In the genomic region with DNA sequence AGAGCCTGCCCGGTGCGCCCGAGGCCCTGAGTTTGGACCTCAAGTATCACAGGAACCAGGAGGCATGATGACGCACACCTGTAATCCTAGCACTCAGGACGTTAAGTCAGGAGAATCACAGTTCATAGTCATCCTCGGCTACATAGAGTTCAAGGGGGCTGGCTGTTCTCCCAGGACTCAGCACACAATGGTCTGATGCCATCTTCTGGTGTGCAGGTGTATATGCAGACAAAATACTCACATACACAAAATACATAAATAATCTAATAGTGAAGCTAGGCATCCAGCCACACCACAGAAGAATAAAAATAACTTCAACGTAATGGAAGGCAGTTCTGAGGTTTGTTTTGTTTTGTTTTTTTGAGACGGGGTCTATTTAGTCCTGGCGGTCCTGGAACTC, we compare ENCODE assay signal across 22 mouse cellular contexts. TPM values are rescaled to one million over a fixed set of nuclear protein-coding genes. Genes with fewer than 3 reads are reported as not detected.
A peak's percentile ranks its signal among the peaks of the same experiment; 100 is the strongest.
DNase-seq lines count a peak whose midpoint lies in the region; ATAC-seq and TF ChIP-seq lines count a peak whose summit lies in the region.
"Had no signal": no experiment of that assay in that cellular context is flagged by ENCODE, and none has a peak within 500 bp of the region (broad histone marks: within the 10 kb centered on the region; RNA-seq: fewer than 3 reads in every experiment).

No protein-coding gene starts in this region.

- peak; percentile 72 for TF ChIP-seq RAD21 in CH12.LX (IDR thresholded peaks at IDR 0.05; ENCODE audit: low read depth, low read length)

- no peak for TF ChIP-seq POLR2A in CH12.LX (IDR thresholded peaks at IDR 0.05; ENCODE audit: low read depth, low read length)

- H3K9ac ChIP-seq in heart, postnatal 0 days (replicated peaks; ENCODE audit: low read depth, low read length) = no peak overlapping the region
- no peak overlapping the region for H3K9ac ChIP-seq in liver, embryonic 14.5 days (replicated peaks)
- H3K9ac ChIP-seq in CH12.LX (ENCODE audit: insufficient read depth, low read depth) = no peak overlapping the region
- H3K9ac ChIP-seq: limb, embryonic 12.5 days; liver, embryonic 15.5 days had no signal

- in situ Hi-C loops in CH12.LX (cut with MboI; ENCODE audit: low pct_ligation_motif_present, low pct_unique_long_range_greater_than_20kb, low sequenced_read_pairs) = no loop called here

- H3K4me3 ChIP-seq in heart, postnatal 0 days (ENCODE audit: low read depth, low read length) = no peak overlapping the region
- no peak overlapping the region for H3K4me3 ChIP-seq in heart, embryonic 10.5 days
- no peak overlapping the region for H3K4me3 ChIP-seq in liver, embryonic 14.5 days (ENCODE audit: insufficient read depth in 1 of 2, low read depth in 2 of 2, low read length in 2 of 2)
- H3K4me3 ChIP-seq in CH12.LX (replicated peaks in 1 of 3; ENCODE audit: low read depth in 2 of 3, low read length in 2 of 3, poor library complexity in 1 of 3) = no peak overlapping the region
- no peak overlapping the region for H3K4me3 ChIP-seq in embryonic facial prominence, embryonic 10.5 days
- H3K4me3 ChIP-seq: embryonic facial prominence, embryonic 12.5 days; limb, embryonic 12.5 days; liver, embryonic 15.5 days; midbrain, embryonic 10.5 days had no signal

- 82% methylated on average over 9 of the region's 9 CpGs for WGBS in heart, postnatal 0 days
- WGBS in heart, embryonic 10.5 days = 85% methylated on average over 9 of the region's 9 CpGs
- 75% methylated on average over 9 of the region's 9 CpGs for WGBS in liver, embryonic 14.5 days (ENCODE audit: insufficient replicate concordance)
- 89% methylated on average over 9 of the region's 9 CpGs for WGBS in embryonic facial prominence, embryonic 10.5 days

- peaks cover 51% of the 10 kb centered on the region for H3K36me3 ChIP-seq in heart, postnatal 0 days (replicated peaks; ENCODE audit: control insufficient read depth, insufficient read depth, low read length)
- peaks cover 46% of the 10 kb centered on the region for H3K36me3 ChIP-seq in heart, embryonic 10.5 days
- no peaks in the 10 kb centered on the region; the same call in 1 of the 2 replicates for H3K36me3 ChIP-seq in liver, embryonic 14.5 days (replicated peaks; ENCODE audit: control insufficient read depth, insufficient read depth, low read depth)
- no peaks in the 10 kb centered on the region for H3K36me3 ChIP-seq in CH12.LX (replicated peaks in 1 of 2; ENCODE audit: control insufficient read depth in 1 of 2, insufficient read depth in 1 of 2, low read length in 1 of 2)
- H3K36me3 ChIP-seq in embryonic facial prominence, embryonic 10.5 days (replicated peaks) = peaks cover 46% of the 10 kb centered on the region

- no peaks in the 10 kb centered on the region for H3K79me2 ChIP-seq in CH12.LX (replicated peaks; ENCODE audit: control insufficient read depth, extremely low read depth, insufficient read depth, poor library complexity, severe bottlenecking)

- no peaks in the 10 kb centered on the region for H3K9me3 ChIP-seq in heart, postnatal 0 days (replicated peaks; ENCODE audit: control insufficient read depth, low read length)
- H3K9me3 ChIP-seq in heart, embryonic 10.5 days = no peaks in the 10 kb centered on the region
- no peaks in the 10 kb centered on the region for H3K9me3 ChIP-seq in liver, embryonic 14.5 days (ENCODE audit: control insufficient read depth, low read length)
- peaks cover 2% of the 10 kb centered on the region for H3K9me3 ChIP-seq in CH12.LX (replicated peaks; ENCODE audit: low read length)
- H3K9me3 ChIP-seq in embryonic facial prominence, embryonic 10.5 days = no peaks in the 10 kb centered on the region
- H3K9me3 ChIP-seq: embryonic facial prominence, embryonic 12.5 days; limb, embryonic 12.5 days; liver, embryonic 15.5 days; midbrain, embryonic 10.5 days had no signal

- ATAC-seq in heart, postnatal 0 days (ENCODE audit: insufficient read depth, low read depth) = no peak
- ATAC-seq in liver, embryonic 14.5 days (ENCODE audit: insufficient read depth) = no peak
- ATAC-seq: hindbrain, embryonic 16.5 days had no signal

- no peak for TF ChIP-seq EP300 in heart, postnatal 0 days (IDR thresholded peaks at IDR 0.05; ENCODE audit: low read depth)
- TF ChIP-seq EP300 in liver, embryonic 14.5 days (IDR thresholded peaks at IDR 0.05; ENCODE audit: low read depth) = no peak
- TF ChIP-seq EP300 in CH12.LX (IDR thresholded peaks at IDR 0.05; ENCODE audit: low read length) = no peak

- no peaks in the 10 kb centered on the region for H3K27me3 ChIP-seq in heart, postnatal 0 days (ENCODE audit: control insufficient read depth, insufficient read depth, low read length)
- 0 out of 2 replicates have a peak, but pooled peaks cover 2% of the 10 kb centered on the region for H3K27me3 ChIP-seq in heart, embryonic 10.5 days (ENCODE audit: insufficient read depth, poor library complexity, severe bottlenecking)
- peaks cover 3% of the 10 kb centered on the region for H3K27me3 ChIP-seq in liver, embryonic 14.5 days (ENCODE audit: control insufficient read depth, insufficient read depth, low read length)
- peaks cover 29% of the 10 kb centered on the region for H3K27me3 ChIP-seq in CH12.LX (replicated peaks)
- no peaks in the 10 kb centered on the region for H3K27me3 ChIP-seq in embryonic facial prominence, embryonic 10.5 days (replicated peaks; ENCODE audit: low read depth, poor library complexity, severe bottlenecking)
- H3K27me3 ChIP-seq: embryonic facial prominence, embryonic 12.5 days; limb, embryonic 12.5 days had no signal

- peaks cover 6% of the 10 kb centered on the region; the same call in 1 of the 2 replicates for H3K4me1 ChIP-seq in heart, postnatal 0 days (ENCODE audit: control insufficient read depth, insufficient read depth)
- H3K4me1 ChIP-seq in heart, embryonic 10.5 days = peaks cover 18% of the 10 kb centered on the region
- H3K4me1 ChIP-seq in liver, embryonic 14.5 days (replicated peaks; ENCODE audit: control insufficient read depth in 2 of 2, insufficient read depth in 2 of 2, low read length in 1 of 2) = peaks cover 4 to 9% of the 10 kb centered on the region in 2 experiments
- peaks cover 4 to 6% of the 10 kb centered on the region in 2 experiments; a peak in 3 of 4 replicates for H3K4me1 ChIP-seq in CH12.LX (ENCODE audit: control insufficient read depth in 1 of 2, insufficient read depth in 2 of 2)
- peaks cover 23% of the 10 kb centered on the region for H3K4me1 ChIP-seq in embryonic facial prominence, embryonic 10.5 days

- DNase-seq in heart, postnatal 0 days (ENCODE audit: low spot score) = no peak
- no peak for DNase-seq in heart, embryonic 10.5 days (ENCODE audit: low spot score)
- DNase-seq in liver, embryonic 14.5 days (ENCODE audit: low read depth in 3 of 3, low spot score in 3 of 3) = no peak
- DNase-seq in liver (no peak), CH12.LX (ENCODE audit: extremely low read depth) (no peak), ES-CJ7 (ENCODE audit: low read depth, low spot score) (peak; percentile 41)
- no peak for DNase-seq in thymus, postnatal 10 days (ENCODE audit: low spot score in 2 of 2)
- DNase-seq in embryonic facial prominence, embryonic 10.5 days (ENCODE audit: low spot score) = no peak
- DNase-seq: adrenal gland, adult 2 months; cerebellum, adult 8-10 months; heart, postnatal 4 days; kidney, adult 18-20 months; kidney, postnatal 36 days; layer of hippocampus, adult 9-11 months; lung, postnatal 4 days had no signal

- no peak overlapping the region for H3K27ac ChIP-seq in heart, postnatal 0 days (ENCODE audit: low read depth)
- no peak overlapping the region for H3K27ac ChIP-seq in heart, embryonic 10.5 days
- no peak overlapping the region for H3K27ac ChIP-seq in liver, embryonic 14.5 days
- no peak overlapping the region for H3K27ac ChIP-seq in CH12.LX (ENCODE audit: insufficient read depth, low read depth)
- no peak overlapping the region for H3K27ac ChIP-seq in embryonic facial prominence, embryonic 10.5 days (replicated peaks)
- H3K27ac ChIP-seq: embryonic facial prominence, embryonic 12.5 days; limb, embryonic 12.5 days; liver, embryonic 15.5 days; midbrain, embryonic 10.5 days had no signal

- dilution Hi-C loops in CH12.LX (cut with MboI; ENCODE audit: extremely low pct_ligation_motif_present, extremely low pct_unique_long_range_greater_than_20kb, low sequenced_read_pairs) = no loop called here

- no peak overlapping the region for H3K4me2 ChIP-seq in heart, postnatal 0 days (ENCODE audit: low read depth, low read length)
- no peak overlapping the region for H3K4me2 ChIP-seq in liver, embryonic 14.5 days (ENCODE audit: low read depth)
- no peak overlapping the region for H3K4me2 ChIP-seq in CH12.LX (ENCODE audit: insufficient read depth, low read depth, poor library complexity, severe bottlenecking)
- H3K4me2 ChIP-seq: embryonic facial prominence, embryonic 12.5 days; limb, embryonic 12.5 days; liver, embryonic 15.5 days had no signal

- peak; percentile 3; the same call in 1 of the 2 replicates for TF ChIP-seq CTCF in heart, postnatal 0 days (IDR thresholded peaks at IDR 0.05; ENCODE audit: low read depth)
- TF ChIP-seq CTCF in liver, embryonic 14.5 days (IDR thresholded peaks at IDR 0.05; ENCODE audit: low read depth) = peak; percentile 38
- peak in 1 of 2 experiments; percentile 67; a peak in 3 of 4 replicates for TF ChIP-seq CTCF in CH12.LX (conservative IDR thresholded peaks at IDR 0.05 in 1 of 2, IDR thresholded peaks at IDR 0.05 in 1 of 2; ENCODE audit: low read depth in 2 of 2, low read length in 2 of 2)

RNA-seq across cellular contexts. Expression of gene Ppt2, which starts 5.1 kb away (rescaled TPM):
- total RNA-seq in heart, postnatal 0 days (2014; rRNA removed; ENCODE audit: low replicate concordance) = 35.7 and 37.4 TPM in 2 replicates
- 24.0 and 25.7 TPM in 2 replicates for polyA plus RNA-seq in heart, postnatal 0 days (2015; fragmentation: Nextera tagmentation; extraction: Ambion mirVana)
- 24.3 and 27.5 TPM in 2 replicates for polyA plus RNA-seq in heart, embryonic 10.5 days (2016; fragmentation: Nextera tagmentation; extraction: Ambion mirVana)
- 10.4 and 11.6 TPM in 2 replicates for polyA plus RNA-seq in liver, embryonic 14.5 days (2012; rRNA removed)
- 10.5 and 12.9 TPM in 2 replicates for polyA plus RNA-seq in liver, embryonic 14.5 days (2014; fragmentation: Nextera tagmentation; extraction: Ambion mirVana)
- total RNA-seq in CH12.LX (2012; rRNA removed) (0.76 and 1.9 TPM in 2 replicates), CH12.LX (2014; rRNA removed) (0.24 TPM in 1 of 2 replicates, not detected in the other)
- 0.60 and 0.84 TPM in 2 replicates for polyA plus RNA-seq in CH12.LX (2012; ENCODE audit: insufficient read length, low read depth)
- polyA plus RNA-seq in embryonic facial prominence, embryonic 10.5 days (2016; fragmentation: Nextera tagmentation; extraction: Ambion mirVana) = 18.6 and 19.5 TPM in 2 replicates

RNA-seq across cellular contexts. Expression of gene Prrt1, which starts 6.2 kb away (rescaled TPM):
- total RNA-seq in heart, postnatal 0 days (2014; rRNA removed; ENCODE audit: low replicate concordance) = 0.35 TPM in 1 of 2 replicates, not detected in the other
- 0.16 and 0.19 TPM in 2 replicates for polyA plus RNA-seq in heart, postnatal 0 days (2015; fragmentation: Nextera tagmentation; extraction: Ambion mirVana)
- polyA plus RNA-seq in heart, embryonic 10.5 days (2016; fragmentation: Nextera tagmentation; extraction: Ambion mirVana) = 0.11 TPM in 1 of 2 replicates, not detected in the other
- polyA plus RNA-seq in liver, embryonic 14.5 days (2012; rRNA removed) = 0.04 and 0.11 TPM in 2 replicates
- polyA plus RNA-seq in liver, embryonic 14.5 days (2014; fragmentation: Nextera tagmentation; extraction: Ambion mirVana) = not detected in 2 replicates
- total RNA-seq in CH12.LX (2012; rRNA removed) (not detected in 2 replicates), CH12.LX (2014; rRNA removed) (not detected in 2 replicates)
- not detected in 2 replicates for polyA plus RNA-seq in CH12.LX (2012; ENCODE audit: insufficient read length, low read depth)
- 0.12 and 0.18 TPM in 2 replicates for polyA plus RNA-seq in embryonic facial prominence, embryonic 10.5 days (2016; fragmentation: Nextera tagmentation; extraction: Ambion mirVana)
- total RNA-seq: common myeloid progenitor, adult 5-6 weeks had no signal
- polyA plus RNA-seq: liver, embryonic 15.5 days had no signal

RNA-seq across cellular contexts. Expression of gene Egfl8, which starts 7.4 kb away (rescaled TPM):
- total RNA-seq in heart, postnatal 0 days (2014; rRNA removed; ENCODE audit: low replicate concordance) = 0.15 and 0.93 TPM in 2 replicates
- polyA plus RNA-seq in heart, postnatal 0 days (2015; fragmentation: Nextera tagmentation; extraction: Ambion mirVana) = 0.97 and 1.3 TPM in 2 replicates
- polyA plus RNA-seq in heart, embryonic 10.5 days (2016; fragmentation: Nextera tagmentation; extraction: Ambion mirVana) = 0.49 and 1.7 TPM in 2 replicates
- 0.39 and 0.40 TPM in 2 replicates for polyA plus RNA-seq in liver, embryonic 14.5 days (2012; rRNA removed)
- polyA plus RNA-seq in liver, embryonic 14.5 days (2014; fragmentation: Nextera tagmentation; extraction: Ambion mirVana) = 0.10 and 0.27 TPM in 2 replicates
- 0.13 TPM in 1 of 2 replicates, not detected in the other for total RNA-seq in CH12.LX (2012; rRNA removed)
- not detected in 2 replicates for total RNA-seq in CH12.LX (2014; rRNA removed)
- polyA plus RNA-seq in CH12.LX (2012; ENCODE audit: insufficient read length, low read depth) = not detected in 2 replicates
- 4.0 and 4.2 TPM in 2 replicates for polyA plus RNA-seq in embryonic facial prominence, embryonic 10.5 days (2016; fragmentation: Nextera tagmentation; extraction: Ambion mirVana)
- total RNA-seq: granulocyte monocyte progenitor cell, adult 5-6 weeks had no signal

RNA-seq across cellular contexts. Expression of gene Agpat1, which starts 19.1 kb away (rescaled TPM):
- 112 and 120 TPM in 2 replicates for total RNA-seq in heart, postnatal 0 days (2014; rRNA removed; ENCODE audit: low replicate concordance)
- 39.1 and 39.6 TPM in 2 replicates for polyA plus RNA-seq in heart, postnatal 0 days (2015; fragmentation: Nextera tagmentation; extraction: Ambion mirVana)
- polyA plus RNA-seq in heart, embryonic 10.5 days (2016; fragmentation: Nextera tagmentation; extraction: Ambion mirVana) = 44.8 and 57.8 TPM in 2 replicates
- 35.9 and 45.5 TPM in 2 replicates for polyA plus RNA-seq in liver, embryonic 14.5 days (2012; rRNA removed)
- polyA plus RNA-seq in liver, embryonic 14.5 days (2014; fragmentation: Nextera tagmentation; extraction: Ambion mirVana) = 19.0 and 21.4 TPM in 2 replicates
- total RNA-seq in CH12.LX (2012; rRNA removed) (39.3 and 47.4 TPM in 2 replicates), CH12.LX (2014; rRNA removed) (9.9 and 11.2 TPM in 2 replicates)
- polyA plus RNA-seq in CH12.LX (2012; ENCODE audit: insufficient read length, low read depth) = 37.7 and 44.4 TPM in 2 replicates
- 51.3 and 56.1 TPM in 2 replicates for polyA plus RNA-seq in embryonic facial prominence, embryonic 10.5 days (2016; fragmentation: Nextera tagmentation; extraction: Ambion mirVana)

RNA-seq across cellular contexts. Expression of gene Rnf5, which starts 19.7 kb away (rescaled TPM):
- 29.6 and 42.5 TPM in 2 replicates for total RNA-seq in heart, postnatal 0 days (2014; rRNA removed; ENCODE audit: low replicate concordance)
- polyA plus RNA-seq in heart, postnatal 0 days (2015; fragmentation: Nextera tagmentation; extraction: Ambion mirVana) = 79.9 and 86.5 TPM in 2 replicates
- polyA plus RNA-seq in heart, embryonic 10.5 days (2016; fragmentation: Nextera tagmentation; extraction: Ambion mirVana) = 139 and 157 TPM in 2 replicates
- polyA plus RNA-seq in liver, embryonic 14.5 days (2012; rRNA removed) = 51.5 and 61.2 TPM in 2 replicates
- polyA plus RNA-seq in liver, embryonic 14.5 days (2014; fragmentation: Nextera tagmentation; extraction: Ambion mirVana) = 59.6 and 66.4 TPM in 2 replicates
- total RNA-seq in CH12.LX (2012; rRNA removed) (16.5 and 20.6 TPM in 2 replicates), CH12.LX (2014; rRNA removed) (6.5 and 8.4 TPM in 2 replicates)
- 35.1 and 48.9 TPM in 2 replicates for polyA plus RNA-seq in CH12.LX (2012; ENCODE audit: insufficient read length, low read depth)
- polyA plus RNA-seq in embryonic facial prominence, embryonic 10.5 days (2016; fragmentation: Nextera tagmentation; extraction: Ambion mirVana) = 165 and 172 TPM in 2 replicates
